ENCODE assay signal across 8 mouse cellular contexts in genomic region chr4:109665101-109665981, GRCm38 (mm10). TPM values are rescaled to one million over a fixed set of nuclear protein-coding genes. Genes with fewer than 3 reads are reported as not detected.
DNase-seq lines count a peak whose midpoint lies in the region; ATAC-seq lines count a peak whose summit lies in the region.

No protein-coding gene starts in this region.

- H3K9me3 ChIP-seq in hindbrain, embryonic 13.5 days: no peaks in the 10 kb centered on the region
- H3K9me3 ChIP-seq in midbrain, embryonic 10.5 days (replicated peaks): no peaks in the 10 kb centered on the region

- WGBS in hindbrain, embryonic 13.5 days: under 1% methylated on average over 47 of the region's 49 CpGs
- under 1% methylated on average over 49 of the region's 49 CpGs for WGBS in midbrain, embryonic 10.5 days

- intact Hi-C loops in left cerebral cortex, postnatal 4 days (cut with DNase I): loop anchor here (5.0 to 10.0 kb wide), 2 partner anchors 188 to 319 kb away; no protein-coding TSS in a partner anchor

- peak overlapping the region; percentile 53 for H3K4me3 ChIP-seq in hindbrain, embryonic 13.5 days
- peak overlapping the region; percentile 76 for H3K4me3 ChIP-seq in midbrain, embryonic 10.5 days

- H3K4me1 ChIP-seq in hindbrain, embryonic 13.5 days (replicated peaks): peaks cover 22% of the 10 kb centered on the region
- H3K4me1 ChIP-seq in midbrain, embryonic 10.5 days: peaks cover 26% of the 10 kb centered on the region

- no peaks in the 10 kb centered on the region for H3K36me3 ChIP-seq in hindbrain, embryonic 13.5 days
- H3K36me3 ChIP-seq in midbrain, embryonic 10.5 days: no peaks in the 10 kb centered on the region

- peaks cover 56% of the 10 kb centered on the region for H3K27me3 ChIP-seq in hindbrain, embryonic 13.5 days
- peaks cover 76% of the 10 kb centered on the region for H3K27me3 ChIP-seq in midbrain, embryonic 10.5 days (ENCODE audit: low read depth, poor library complexity, severe bottlenecking)

- peak overlapping the region; percentile 74 for H3K4me2 ChIP-seq in hindbrain, embryonic 13.5 days

- peak overlapping the region; percentile 74 for H3K9ac ChIP-seq in hindbrain, embryonic 13.5 days

- no peak overlapping the region for H3K27ac ChIP-seq in hindbrain, embryonic 13.5 days
- peak overlapping the region; percentile 96 for H3K27ac ChIP-seq in midbrain, embryonic 10.5 days (replicated peaks)

- peak; percentile 32 for DNase-seq in layer of hippocampus, adult 11-12 months (ENCODE audit: low spot score)
- no peak for DNase-seq in layer of hippocampus, adult 9-10 months (ENCODE audit: low spot score)
- DNase-seq in cerebellum, adult 9-10 months: peak; percentile 64
- peak; percentile 4 to 10 for DNase-seq in frontal cortex, postnatal 25 days (ENCODE audit: low spot score in 2 of 2)
- peak; percentile 79 for DNase-seq in left cerebral cortex, postnatal 4 days
- peak; percentile 49 for DNase-seq in midbrain, embryonic 10.5 days (ENCODE audit: low spot score)
- peak; percentile 53 for DNase-seq in spleen, adult 12 weeks (ENCODE audit: low spot score)

- peak; percentile 50 for ATAC-seq in hindbrain, embryonic 13.5 days (ENCODE audit: low FRiP score)

RNA-seq across cellular contexts. Expression of gene Cdkn2c, which starts 1.6 kb away (rescaled TPM):
- 2.6 and 3.0 TPM in 2 replicates for polyA plus RNA-seq in hindbrain, embryonic 13.5 days (2015; fragmentation: Nextera tagmentation; extraction: Ambion mirVana)
- 10 to 100 TPM in 1 of 2 experiments, 1 to 10 TPM in 1; 8.1 to 10.4 TPM for total RNA-seq in left cerebral cortex, postnatal 4 days (2021)
- polyA plus RNA-seq in midbrain, embryonic 10.5 days (2016; fragmentation: Nextera tagmentation; extraction: Ambion mirVana): 4.0 and 4.1 TPM in 2 replicates

RNA-seq across cellular contexts. Expression of gene Faf1, which starts 11.0 kb away (rescaled TPM):
- 32.0 and 32.6 TPM in 2 replicates for polyA plus RNA-seq in hindbrain, embryonic 13.5 days (2015; fragmentation: Nextera tagmentation; extraction: Ambion mirVana)
- 10 to 100 TPM; 43.6 TPM for total RNA-seq in left cerebral cortex, postnatal 4 days (2021)
- polyA plus RNA-seq in midbrain, embryonic 10.5 days (2016; fragmentation: Nextera tagmentation; extraction: Ambion mirVana): 28.7 and 30.5 TPM in 2 replicates
